Mouse (Mus musculus) MEL (cell line): Measurements from ENCODE around the gene Ccdc3. TPM values are rescaled to one million over a fixed set of nuclear protein-coding genes. Genes with fewer than 3 reads are reported as not detected.

Experiments
- DNase-seq: peaks from one replicate; pipeline ENCODE4 v3.0.0; 2011; ENCODE audit warnings: low read depth, low spot score
- H3K27ac ChIP-seq: 2 replicates; pipeline ENCODE4 v1.5.1; 2012; ENCODE audit warnings: low read depth, mild to moderate bottlenecking, control low read depth, low read length, moderate library complexity; ENCODE audit not compliant: control insufficient read depth
- H3K27me3 ChIP-seq, 2 experiments: fragments of 150-350 bp in 1 of 2; sonication (generic) in 1 of 2; 2 replicates each; pipeline ENCODE4 v1.6.1; 2012; ENCODE audit warnings: low read length in 2 of 2, mild to moderate bottlenecking in 2 of 2, improper control_type of control experiment in 1 of 2, moderate library complexity in 1 of 2; ENCODE audit not compliant: insufficient read depth in 2 of 2, control insufficient read depth in 1 of 2
- H3K36me3 ChIP-seq, 2 experiments: 2 replicates each; pipeline ENCODE4 v1.6.1; 2012 to 2014; ENCODE audit warnings: low read length in 2 of 2, improper control_type of control experiment in 1 of 2, inconsistent platforms in 1 of 2, mild to moderate bottlenecking in 1 of 2; ENCODE audit not compliant: insufficient read depth in 2 of 2, control insufficient read depth in 1 of 2
- H3K4me1 ChIP-seq, 2 experiments: fragments of 150-350 bp in 1 of 2; sonication (generic) in 1 of 2; 2 replicates each; pipeline ENCODE4 v1.6.1; 2012; ENCODE audit warnings: low read length in 2 of 2, improper control_type of control experiment in 1 of 2, mild to moderate bottlenecking in 1 of 2; ENCODE audit not compliant: insufficient read depth in 2 of 2, control insufficient read depth in 1 of 2
- H3K4me3 ChIP-seq, 2 experiments: fragments of 150-350 bp in 1 of 2; sonication (generic) in 1 of 2; 2 replicates each; pipeline ENCODE4 v1.5.1; 2012; ENCODE audit warnings: low read depth in 2 of 2, low read length in 2 of 2, mild to moderate bottlenecking in 2 of 2, moderate library complexity in 2 of 2, control low read depth in 1 of 2, improper control_type of control experiment in 1 of 2; ENCODE audit not compliant: control insufficient read depth in 1 of 2, insufficient read depth in 1 of 2
- H3K79me2 ChIP-seq: 2 replicates; pipeline ENCODE4 v1.6.1; 2012; ENCODE audit warnings: mild to moderate bottlenecking, low read length, moderate library complexity; ENCODE audit not compliant: control insufficient read depth, poor library complexity, insufficient read depth
- H3K9ac ChIP-seq: 2 replicates; pipeline ENCODE4 v1.6.1; 2012; ENCODE audit warnings: low read depth, mild to moderate bottlenecking, control low read depth, low read length, moderate library complexity; ENCODE audit not compliant: control insufficient read depth, poor library complexity, severe bottlenecking
- H3K9me3 ChIP-seq: fragments of 150-350 bp; sonication (generic); replicated peaks from 2 replicates; pipeline ENCODE4 v1.6.1; 2012; ENCODE audit warnings: mild to moderate bottlenecking, low read length, improper control_type of control experiment, moderate library complexity; ENCODE audit not compliant: insufficient read depth
- ELF1 ChIP-seq: IDR thresholded peaks from 2 replicates; pipeline ENCODE4 v1.6.1; 2014; ENCODE audit warnings: low read depth, mild to moderate bottlenecking, inconsistent platforms, low read length, improper control_type of control experiment, moderate library complexity
- GABPA ChIP-seq: IDR thresholded peaks from 2 replicates; pipeline ENCODE4 v1.6.1; 2012; ENCODE audit warnings: low read depth, mild to moderate bottlenecking, inconsistent platforms, low read length, improper control_type of control experiment, moderate library complexity
- GATA1 ChIP-seq: IDR thresholded peaks from 2 replicates; pipeline ENCODE4 v1.6.1; 2011; ENCODE audit warnings: low read depth, low read length, improper control_type of control experiment
- NRF1 ChIP-seq: IDR thresholded peaks from 2 replicates; pipeline ENCODE4 v1.6.1; 2014; ENCODE audit warnings: low read depth, mild to moderate bottlenecking, inconsistent platforms, low read length, improper control_type of control experiment, moderate library complexity; ENCODE audit not compliant: poor library complexity, insufficient read depth, severe bottlenecking
- RCOR1 ChIP-seq: IDR thresholded peaks from 2 replicates; pipeline ENCODE4 v1.6.1; 2012; ENCODE audit warnings: low read depth, mild to moderate bottlenecking, inconsistent platforms, low read length, improper control_type of control experiment
- TAL1 ChIP-seq: IDR thresholded peaks from 2 replicates; pipeline ENCODE4 v1.6.1; 2012; ENCODE audit warnings: mild to moderate bottlenecking, inconsistent platforms, low read length, moderate library complexity, mixed read lengths
- USF2 ChIP-seq, 2 experiments: IDR thresholded peaks; 2 replicates each; pipeline ENCODE4 v1.6.1; 2011 to 2012; ENCODE audit warnings: improper control_type of control experiment in 2 of 2, low read length in 2 of 2, borderline replicate concordance in 1 of 2, inconsistent platforms in 1 of 2, low read depth in 1 of 2, mild to moderate bottlenecking in 1 of 2; ENCODE audit not compliant: insufficient read depth in 1 of 2
- ZC3H11A ChIP-seq: IDR thresholded peaks from 2 replicates; pipeline ENCODE4 v1.6.1; 2012; ENCODE audit warnings: low read depth, mild to moderate bottlenecking, inconsistent platforms, low read length, improper control_type of control experiment
- ZKSCAN1 ChIP-seq: IDR thresholded peaks from 2 replicates; pipeline ENCODE4 v1.6.1; 2012; ENCODE audit warnings: low read depth, mild to moderate bottlenecking, inconsistent platforms, low read length, improper control_type of control experiment, moderate library complexity
- ZNF384 ChIP-seq: IDR thresholded peaks from 2 replicates; pipeline ENCODE4 v1.6.1; 2012; ENCODE audit warnings: low read depth, mild to moderate bottlenecking, inconsistent platforms, low read length, improper control_type of control experiment
- polyA plus RNA-seq, 2 experiments: library from polyadenylated mRNA; stranded (reverse) in 1 of 2; unstranded in 1 of 2; fragments of >175 nt in 1 of 2; fragments of >200 nt in 1 of 2; gene quantifications; 2 replicates each; pipeline versions ENCODE4 v1.2.1 to v1.2.4; 2012; ENCODE audit warnings: low replicate concordance in 2 of 2, low read depth in 1 of 2; ENCODE audit not compliant: insufficient read length in 2 of 2, insufficient read depth in 1 of 2, missing spikeins in 1 of 2
- total RNA-seq: library from RNA; depleted of rRNA; stranded (reverse); fragments of 300-350 nt; gene quantifications from 2 replicates; pipeline ENCODE4 v1.2.3, GENCODE M21; 2012

Ccdc3 gene
- total and polyA plus RNA-seq, 3 experiments = not detected

GRCm38 (mm10) chr2:5129099-5129498 lies 8.5 kb upstream of the Ccdc3 start:
- no peak for TF ChIP-seq ZNF384
- no peak for TF ChIP-seq RCOR1
- Histone ChIP-seq H3K79me2 (no peaks in the 10 kb centered on the region), H3K4me1 (no peaks in the 10 kb centered on the region), H3K36me3 (no peaks in the 10 kb centered on the region), H3K4me3 (no peak overlapping the region), H3K27me3 (no peaks in the 10 kb centered on the region; a peak in 1 of 4 replicates), H3K27ac (no peak overlapping the region), H3K9ac (no peak overlapping the region), H3K9me3 (no peaks in the 10 kb centered on the region)
- no peak for DNase-seq

DNA sequence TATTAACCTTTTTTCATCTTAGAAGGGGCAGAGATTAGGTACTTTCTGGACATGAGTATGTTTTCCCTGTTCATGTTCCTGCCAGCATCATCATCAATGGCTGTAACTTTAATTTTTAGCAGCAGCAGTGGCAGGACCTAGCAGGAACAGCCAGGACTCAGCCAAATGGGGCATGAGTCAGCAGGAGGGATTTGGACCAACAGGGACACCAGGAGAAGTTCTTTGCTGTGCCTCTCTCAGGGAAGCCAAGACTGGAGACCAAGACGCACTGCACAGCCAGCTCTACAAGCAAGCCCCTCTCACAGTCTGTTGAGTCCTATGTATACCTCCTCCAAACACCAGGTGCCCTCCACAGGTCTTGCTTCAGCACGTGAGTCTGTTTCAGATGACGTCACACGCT lies 5.5 kb upstream of the Ccdc3 start:
- Histone ChIP-seq H3K4me1 (no peaks in the 10 kb centered on the region), H3K9ac (no peak overlapping the region), H3K27ac (no peak overlapping the region), H3K4me3 (no peak overlapping the region), H3K9me3 (no peaks in the 10 kb centered on the region), H3K79me2 (no peaks in the 10 kb centered on the region), H3K36me3 (no peaks in the 10 kb centered on the region), H3K27me3 (no peaks in the 10 kb centered on the region; a peak in 1 of 4 replicates)
- no peak for TF ChIP-seq GABPA
- TF ChIP-seq NRF1 = no peak
- no peak for TF ChIP-seq ELF1
- no peak for TF ChIP-seq ZKSCAN1
- TF ChIP-seq GATA1 = no peak
- no peak for TF ChIP-seq USF2 (IDR thresholded peaks at IDR 0.05; ENCODE audit: borderline replicate concordance in 1 of 2, insufficient read depth in 1 of 2, low read depth in 1 of 2, low read length in 2 of 2)
- no peak for TF ChIP-seq TAL1
- TF ChIP-seq ZC3H11A = no peak
- no peak for DNase-seq

DNA sequence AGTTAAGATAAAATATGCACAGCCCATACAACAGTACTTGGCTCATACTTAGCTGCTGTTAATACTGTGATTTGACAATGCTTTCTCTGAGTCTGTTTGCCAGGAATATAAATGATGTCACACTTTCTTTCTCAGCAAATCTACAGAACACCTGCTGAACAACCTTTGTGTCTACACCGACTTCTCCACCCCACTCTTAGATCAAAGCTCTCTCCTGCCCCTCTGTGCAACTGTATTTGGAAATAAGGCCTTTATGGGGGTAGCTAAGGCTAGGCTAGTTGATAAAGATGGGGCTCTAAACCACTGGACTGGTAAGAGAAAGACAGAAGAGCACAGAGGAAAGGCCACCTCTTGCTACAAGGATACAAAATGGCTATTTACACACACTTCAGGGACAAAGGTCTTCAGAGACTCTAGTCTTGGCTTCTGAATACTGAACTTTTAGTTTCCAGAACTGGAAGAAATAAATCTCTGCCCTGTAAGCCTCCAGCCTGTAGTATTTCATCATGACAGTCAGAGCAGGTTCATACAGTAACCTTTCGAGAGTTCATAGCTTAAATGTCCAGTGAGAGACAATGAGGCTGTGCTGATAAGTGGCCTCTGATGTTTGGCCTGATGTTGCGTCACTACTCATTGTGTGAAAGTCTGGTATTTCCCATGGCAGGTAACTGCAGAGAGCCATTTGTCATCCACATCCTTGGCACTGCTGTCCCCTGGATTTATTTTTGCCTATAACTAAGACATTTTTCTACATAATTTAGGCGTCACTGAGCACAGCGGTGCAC lies 2.4 kb upstream of the Ccdc3 start:
- Histone ChIP-seq H3K79me2 (no peaks in the 10 kb centered on the region), H3K27me3 (no peaks in the 10 kb centered on the region; a peak in 1 of 4 replicates), H3K4me3 (no peak overlapping the region), H3K27ac (no peak overlapping the region), H3K36me3 (no peaks in the 10 kb centered on the region), H3K9ac (no peak overlapping the region), H3K9me3 (no peaks in the 10 kb centered on the region), H3K4me1 (no peaks in the 10 kb centered on the region)
- DNase-seq = no peak
- no peak for TF ChIP-seq ELF1
- TF ChIP-seq, all 39 proteins: peak for 0
